Mouse (Mus musculus) brain, embryonic 14.5 days (tissue): ENCODE results near the gene Tpbg.

ENCODE experiments used
- CTCF ChIP-seq: fragments of 200-500 bp; IDR thresholded peaks from 2 replicates; pipeline ENCODE4 v1.5.1; 2012; ENCODE audit warnings: inconsistent platforms, mild to moderate bottlenecking, moderate library complexity, borderline replicate concordance; ENCODE audit not compliant: insufficient read depth, insufficient read length; ENCODE audit errors: extremely low read depth
- POLR2A ChIP-seq: fragments of 200-500 bp; IDR thresholded peaks from 2 replicates; pipeline ENCODE4 v1.6.1; 2012; ENCODE audit warnings: mild to moderate bottlenecking, inconsistent platforms, borderline replicate concordance; ENCODE audit not compliant: poor library complexity, insufficient read depth, insufficient read length, severe bottlenecking; ENCODE audit errors: extremely low read depth

DNA sequence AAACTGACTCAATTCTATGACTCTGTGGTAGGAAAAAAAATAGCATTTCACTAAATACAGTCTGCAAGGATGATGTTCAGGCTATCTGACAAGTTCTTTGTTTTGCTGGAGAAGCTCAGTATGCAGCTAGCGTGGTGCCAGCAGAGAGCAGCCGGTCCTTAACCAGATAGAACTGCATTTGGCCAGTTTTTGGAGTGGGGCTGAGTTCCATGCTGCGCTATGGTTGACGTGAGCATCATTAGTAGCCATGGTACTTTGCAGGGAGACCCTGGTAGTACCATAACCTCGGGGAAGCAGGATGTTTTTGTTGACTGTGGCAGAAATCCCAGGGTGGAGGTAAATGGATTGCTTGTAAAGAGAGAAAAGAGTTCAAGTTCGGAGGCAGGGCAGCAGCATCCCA lies 14.3 kb downstream of the Tpbg start:
- TF ChIP-seq CTCF (no peak), POLR2A (no peak)
